Mouse (Mus musculus): Measurements from ENCODE around the gene Atp1a4. TPM values are rescaled to one million over a fixed set of nuclear protein-coding genes. Genes with fewer than 3 reads are reported as not detected.

Atp1a4 gene
- polyA plus RNA-seq, 1 experiment = 0.09 TPM

DNA sequence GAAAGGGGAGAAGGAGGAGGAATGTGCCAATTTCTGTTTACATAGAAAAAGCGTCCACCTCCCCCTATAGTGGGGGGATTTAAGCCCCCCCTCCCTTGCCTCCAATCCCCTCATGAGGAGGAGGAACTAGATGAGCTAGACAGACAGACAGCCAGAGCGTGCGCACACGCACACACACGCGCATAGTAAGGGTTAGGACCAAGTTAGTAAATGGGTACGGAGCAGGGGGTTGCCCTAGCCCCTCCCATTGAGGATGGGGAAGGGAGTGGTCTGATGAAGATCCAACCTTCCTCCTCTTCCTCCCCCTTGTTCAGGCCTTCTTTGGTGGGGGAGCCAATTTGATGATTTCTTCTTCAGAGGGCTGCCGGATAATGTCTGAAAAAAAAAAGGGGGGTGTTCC lies 59.9 kb downstream of the Atp1a4 start:
- Histone ChIP-seq H3K4me3 (ENCODE audit: insufficient read depth, low read depth, low read length) (no peak overlapping the region), H3K27me3 (replicated peaks; ENCODE audit: control insufficient read depth, insufficient read depth, low read length) (no peaks in the 10 kb centered on the region), H3K4me1 (ENCODE audit: control insufficient read depth, insufficient read depth, low read length) (peaks cover 15% of the 10 kb centered on the region), H3K36me3 (ENCODE audit: control insufficient read depth, insufficient read depth, low read length) (peaks cover 5% of the 10 kb centered on the region), H3K27ac (ENCODE audit: insufficient read depth, low read depth, low read length) (no peak overlapping the region)
- WGBS = 89% methylated on average over 8 of the region's 8 CpGs
- TF ChIP-seq POLR2A (IDR thresholded peaks at IDR 0.05; ENCODE audit: low read depth, low read length) = no peak
- no peak for DNase-seq

DNA sequence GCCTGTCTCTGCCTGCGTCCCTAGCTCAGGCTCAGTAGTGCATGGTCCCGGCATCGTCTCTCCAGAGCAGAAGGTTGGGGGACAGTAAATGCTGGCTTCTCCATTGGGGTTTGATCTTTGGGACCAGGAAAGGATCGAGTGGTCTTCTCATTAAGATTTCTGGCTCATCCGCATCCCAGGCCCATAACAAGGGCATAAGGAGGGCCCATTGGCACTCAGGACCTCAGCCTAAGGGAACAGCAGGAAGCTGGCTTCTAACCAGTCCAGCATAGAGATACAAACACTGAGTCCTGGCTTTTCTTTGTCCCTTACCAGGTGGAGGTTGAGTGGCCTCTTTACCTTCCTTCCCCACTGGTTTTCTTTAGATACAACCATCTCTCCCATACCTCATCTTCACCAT lies 60.4 kb downstream of the Atp1a4 start:
- no peak for DNase-seq
- Histone ChIP-seq H3K27ac (ENCODE audit: insufficient read depth, low read depth, low read length) (no peak overlapping the region), H3K27me3 (replicated peaks; ENCODE audit: control insufficient read depth, insufficient read depth, low read length) (no peaks in the 10 kb centered on the region), H3K4me1 (ENCODE audit: control insufficient read depth, insufficient read depth, low read length) (peaks cover 10% of the 10 kb centered on the region; the same call in 1 of the 2 replicates), H3K4me3 (ENCODE audit: insufficient read depth, low read depth, low read length) (no peak overlapping the region), H3K36me3 (ENCODE audit: control insufficient read depth, insufficient read depth, low read length) (peaks cover 5% of the 10 kb centered on the region)
- no peak for TF ChIP-seq POLR2A (IDR thresholded peaks at IDR 0.05; ENCODE audit: low read depth, low read length)
- no peak for TF ChIP-seq CTCF (conservative IDR thresholded peaks at IDR 0.05; ENCODE audit: insufficient read depth, insufficient read length, low read depth, low read length)
- 84% methylated on average over 5 of the region's 5 CpGs for WGBS

DNA sequence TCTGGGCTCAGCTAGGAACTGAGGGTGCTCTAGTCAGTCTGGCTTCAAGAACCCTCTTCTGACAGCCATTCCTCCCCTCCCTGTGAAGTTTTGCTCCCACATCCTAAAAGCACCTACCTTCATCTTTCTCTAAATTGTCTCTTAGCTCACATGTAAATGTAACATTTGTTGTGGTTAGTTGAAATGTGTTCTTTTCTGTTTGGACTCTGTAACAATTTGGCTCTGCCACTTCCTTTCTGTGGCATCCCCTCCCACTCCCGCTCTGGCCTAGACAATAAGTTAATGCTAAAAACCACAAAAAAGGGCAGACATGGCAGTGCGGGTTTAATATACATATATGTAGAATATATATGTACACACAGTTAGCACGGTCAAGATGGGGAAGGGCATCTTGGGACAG lies 61.1 kb downstream of the Atp1a4 start:
- Histone ChIP-seq H3K27ac (ENCODE audit: insufficient read depth, low read depth, low read length) (no peak overlapping the region), H3K36me3 (ENCODE audit: control insufficient read depth, insufficient read depth, low read length) (peaks cover 5% of the 10 kb centered on the region), H3K4me3 (ENCODE audit: insufficient read depth, low read depth, low read length) (no peak overlapping the region), H3K27me3 (replicated peaks; ENCODE audit: control insufficient read depth, insufficient read depth, low read length) (no peaks in the 10 kb centered on the region), H3K4me1 (ENCODE audit: control insufficient read depth, insufficient read depth, low read length) (0 out of 2 replicates have a peak, but pooled peaks cover 7% of the 10 kb centered on the region)
- 77% methylated on average over 3 of the region's 3 CpGs for WGBS
- DNase-seq = no peak
- no peak for TF ChIP-seq CTCF (conservative IDR thresholded peaks at IDR 0.05; ENCODE audit: insufficient read depth, insufficient read length, low read depth, low read length)
- no peak for TF ChIP-seq POLR2A (IDR thresholded peaks at IDR 0.05; ENCODE audit: low read depth, low read length)

DNA sequence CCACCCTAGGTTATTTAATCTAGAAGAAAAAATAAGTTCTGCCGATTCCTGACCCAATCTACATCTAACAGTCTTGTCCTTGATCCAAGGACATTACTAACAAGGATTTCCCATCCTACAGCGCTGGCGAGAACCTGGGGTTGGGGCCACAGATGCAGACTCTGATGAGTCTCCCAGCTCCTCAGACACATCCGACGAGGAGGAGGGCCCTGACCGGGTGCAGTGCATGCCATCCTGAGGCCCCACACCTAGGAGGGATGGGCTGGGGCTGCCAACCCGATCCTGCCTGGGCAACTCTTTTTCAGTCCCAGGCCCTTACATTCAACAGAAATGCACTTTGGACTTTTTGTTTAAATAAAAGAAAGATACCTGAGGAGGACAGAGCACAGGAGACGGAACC lies 63.8 kb downstream of the Atp1a4 start:
- 62% methylated on average over 8 of the region's 8 CpGs for WGBS

DNA sequence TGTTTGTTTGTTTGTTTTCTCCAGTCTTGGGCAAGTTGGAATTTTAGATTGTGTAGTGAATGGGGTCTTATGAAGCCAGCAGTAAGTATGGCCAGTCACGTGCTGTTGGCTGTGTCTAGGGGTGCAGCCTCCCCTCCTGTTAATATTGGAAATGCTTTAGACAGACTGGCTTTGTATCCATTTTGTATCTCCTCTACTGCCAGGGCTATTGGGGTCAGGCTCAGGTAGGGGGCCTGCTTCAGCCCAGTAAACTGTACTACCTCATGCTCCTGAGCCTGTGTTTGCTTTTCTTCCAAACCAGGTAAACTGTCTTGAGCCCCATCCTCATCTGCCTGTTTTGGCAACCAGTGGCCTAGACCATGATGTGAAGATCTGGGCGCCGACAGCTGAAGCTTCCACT lies 66.0 kb downstream of the Atp1a4 start:
- TF ChIP-seq CTCF (conservative IDR thresholded peaks at IDR 0.05; ENCODE audit: insufficient read depth, insufficient read length, low read depth, low read length) = no peak
- no peak for TF ChIP-seq POLR2A (IDR thresholded peaks at IDR 0.05; ENCODE audit: low read depth, low read length)
- peaks cover 10% of the 10 kb centered on the region for H3K36me3 ChIP-seq (ENCODE audit: control insufficient read depth, insufficient read depth, low read length)
- 90% methylated on average over 3 of the region's 3 CpGs for WGBS

More for the DNA sequence above, 63.8 kb downstream of the Atp1a4 start:
- no peak overlapping the region for H3K27ac ChIP-seq (ENCODE audit: insufficient read depth, low read depth, low read length)
- H3K36me3 ChIP-seq (ENCODE audit: control insufficient read depth, insufficient read depth, low read length) = peaks cover 8% of the 10 kb centered on the region
- H3K4me3 ChIP-seq (ENCODE audit: insufficient read depth, low read depth, low read length) = no peak overlapping the region
- no peaks in the 10 kb centered on the region for H3K4me1 ChIP-seq (ENCODE audit: control insufficient read depth, insufficient read depth, low read length)
- no peak for DNase-seq
- TF ChIP-seq POLR2A (IDR thresholded peaks at IDR 0.05; ENCODE audit: low read depth, low read length) = no peak
- TF ChIP-seq CTCF (conservative IDR thresholded peaks at IDR 0.05; ENCODE audit: insufficient read depth, insufficient read length, low read depth, low read length) = no peak
- H3K27me3 ChIP-seq (replicated peaks; ENCODE audit: control insufficient read depth, insufficient read depth, low read length) = no peaks in the 10 kb centered on the region

DNA sequence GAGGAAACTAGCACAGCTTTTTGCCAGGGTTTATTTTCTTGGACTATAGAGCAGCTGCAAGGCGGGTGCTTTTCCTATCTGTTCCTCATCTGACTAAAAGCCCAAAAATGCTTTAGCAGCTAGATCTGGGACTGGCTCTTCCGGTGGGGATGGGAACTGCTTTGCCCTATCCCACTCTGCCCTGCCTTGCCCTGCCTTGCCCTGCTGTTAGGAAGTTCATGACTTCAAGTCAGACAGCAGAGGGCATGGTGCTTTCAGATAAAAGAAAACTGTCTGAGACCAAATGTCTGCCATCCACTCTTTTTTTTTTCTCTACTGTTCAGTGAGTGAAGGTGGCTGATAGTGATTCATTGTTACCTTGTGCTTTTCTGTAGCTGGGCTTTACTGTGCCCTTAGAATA lies 66.6 kb downstream of the Atp1a4 start:
- DNase-seq = no peak
- no peaks in the 10 kb centered on the region for H3K27me3 ChIP-seq (replicated peaks; ENCODE audit: control insufficient read depth, insufficient read depth, low read length)
- H3K36me3 ChIP-seq (ENCODE audit: control insufficient read depth, insufficient read depth, low read length) = peaks cover 11% of the 10 kb centered on the region
- no peaks in the 10 kb centered on the region for H3K4me1 ChIP-seq (ENCODE audit: control insufficient read depth, insufficient read depth, low read length)
- no peak overlapping the region for H3K4me3 ChIP-seq (ENCODE audit: insufficient read depth, low read depth, low read length)
- TF ChIP-seq POLR2A (IDR thresholded peaks at IDR 0.05; ENCODE audit: low read depth, low read length) (no peak), CTCF (conservative IDR thresholded peaks at IDR 0.05; ENCODE audit: insufficient read depth, insufficient read length, low read depth, low read length) (0 out of 2 replicates have a peak, but pooled peaks have one; percentile 13)
- 72% methylated on average over 2 of the region's 2 CpGs for WGBS
- H3K27ac ChIP-seq (ENCODE audit: insufficient read depth, low read depth, low read length) = no peak overlapping the region

More for the DNA sequence above, 66.0 kb downstream of the Atp1a4 start:
- Histone ChIP-seq H3K4me1 (ENCODE audit: control insufficient read depth, insufficient read depth, low read length) (no peaks in the 10 kb centered on the region), H3K27ac (ENCODE audit: insufficient read depth, low read depth, low read length) (no peak overlapping the region), H3K4me3 (ENCODE audit: insufficient read depth, low read depth, low read length) (no peak overlapping the region), H3K27me3 (replicated peaks; ENCODE audit: control insufficient read depth, insufficient read depth, low read length) (no peaks in the 10 kb centered on the region)
- no peak for DNase-seq

DNA sequence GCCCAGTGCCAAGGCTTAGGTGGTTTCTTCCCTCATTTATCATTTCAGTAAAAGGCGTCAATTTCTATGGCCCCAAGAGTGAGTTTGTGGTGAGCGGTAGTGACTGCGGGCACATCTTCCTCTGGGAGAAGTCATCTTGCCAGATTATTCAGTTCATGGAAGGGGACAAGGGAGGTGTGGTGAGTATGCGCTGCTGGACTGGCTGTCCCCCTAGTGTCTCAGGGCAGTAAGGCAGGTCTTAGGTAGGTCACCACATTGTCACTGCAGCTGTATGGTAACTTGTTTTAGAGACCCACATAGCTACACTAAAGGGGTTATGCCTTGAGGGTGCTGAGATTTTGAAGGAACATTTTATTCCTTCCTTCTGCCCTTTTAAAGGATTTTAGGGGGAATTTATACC lies 69.3 kb downstream of the Atp1a4 start:
- no peak for DNase-seq
- Histone ChIP-seq H3K27ac (ENCODE audit: insufficient read depth, low read depth, low read length) (no peak overlapping the region), H3K4me1 (ENCODE audit: control insufficient read depth, insufficient read depth, low read length) (no peaks in the 10 kb centered on the region), H3K4me3 (ENCODE audit: insufficient read depth, low read depth, low read length) (no peak overlapping the region), H3K36me3 (ENCODE audit: control insufficient read depth, insufficient read depth, low read length) (peaks cover 11% of the 10 kb centered on the region), H3K27me3 (replicated peaks; ENCODE audit: control insufficient read depth, insufficient read depth, low read length) (no peaks in the 10 kb centered on the region)
- TF ChIP-seq POLR2A (IDR thresholded peaks at IDR 0.05; ENCODE audit: low read depth, low read length) (no peak), CTCF (conservative IDR thresholded peaks at IDR 0.05; ENCODE audit: insufficient read depth, insufficient read length, low read depth, low read length) (peak; percentile 67)
- 61% methylated on average over 4 of the region's 4 CpGs for WGBS

All from kidney, adult 2 months (tissue).